Mouse (Mus musculus) lung, postnatal 0 days (tissue): Measurements from ENCODE around the gene Vangl2.

Experiments used
- CTCF ChIP-seq: IDR thresholded peaks from 2 replicates; pipeline ENCODE4 v1.5.1; 2016; ENCODE audit warnings: antibody characterized with exemption, mild to moderate bottlenecking
- EP300 ChIP-seq: IDR thresholded peaks from 2 replicates; pipeline ENCODE4 v1.6.1; 2016; ENCODE audit warnings: antibody characterized with exemption, mild to moderate bottlenecking, control low read depth

DNA sequence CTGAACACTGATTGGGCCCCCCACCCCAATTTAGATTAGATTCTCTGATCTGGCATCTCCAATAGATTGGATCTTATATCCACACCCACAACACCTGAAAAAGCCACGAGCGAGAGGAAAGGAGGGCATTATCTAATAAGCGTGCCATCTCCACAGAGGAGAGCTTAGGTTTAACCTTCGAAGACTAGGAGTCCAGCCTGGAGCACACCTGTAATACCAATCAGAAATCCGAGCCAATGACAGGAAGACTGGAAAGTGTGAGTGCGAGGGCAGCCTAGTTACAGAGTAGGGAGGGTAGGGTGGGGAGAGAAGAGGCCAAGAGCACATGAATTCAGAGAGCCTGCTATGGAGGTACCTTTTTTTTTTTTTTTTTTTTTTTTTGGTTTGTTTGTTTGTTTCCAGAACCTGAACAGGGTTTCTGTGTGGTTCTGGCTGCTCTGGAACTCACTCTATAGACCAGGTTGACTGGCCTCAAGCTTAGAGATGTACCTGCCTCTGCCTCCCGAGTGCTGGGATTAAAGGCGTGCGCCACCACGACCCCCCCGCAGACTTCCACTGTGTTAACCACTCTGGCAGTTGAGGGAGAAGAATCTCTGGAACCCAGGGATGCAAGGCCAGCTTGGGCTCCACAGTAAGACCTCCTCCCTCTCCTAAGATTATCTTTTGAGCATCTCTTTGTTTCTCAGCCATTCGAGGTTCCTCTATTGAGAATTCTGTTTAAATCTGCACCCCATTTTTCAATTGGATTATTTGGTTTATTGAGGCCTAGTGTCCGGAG is 29.2 kb downstream of the Vangl2 start:
- TF ChIP-seq EP300, result no peak
- TF ChIP-seq CTCF, result no peak
